Mouse (Mus musculus): ENCODE measurements around the gene Tcf12. TPM values are rescaled to one million over a fixed set of nuclear protein-coding genes. Genes with fewer than 3 reads are reported as not detected.

The Tcf12 gene
- total and polyA plus RNA-seq, 3 experiments, result 41.4 to 42.3 (median 41.7) TPM

DNA sequence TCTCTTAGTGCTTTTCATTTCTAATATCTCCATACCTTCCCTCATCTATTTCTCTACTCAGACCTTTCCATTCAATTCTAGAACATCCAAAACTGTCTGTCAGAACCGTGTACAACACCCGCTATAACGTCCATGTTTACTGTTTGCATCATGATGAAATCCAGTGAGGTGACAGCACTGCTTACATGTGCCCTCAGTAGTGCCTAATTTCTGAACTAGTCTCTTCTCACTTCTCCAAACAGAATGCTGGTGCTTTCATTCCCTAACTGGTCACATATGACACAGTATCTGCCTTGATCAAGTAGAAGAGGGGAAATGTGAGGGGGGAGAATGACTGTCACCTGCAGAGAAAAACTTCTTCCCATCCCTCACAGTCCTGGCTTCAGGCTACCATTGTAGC lies 58.5 kb downstream of the Tcf12 start:
- TF ChIP-seq IRF4 (IDR thresholded peaks at IDR 0.05; ENCODE audit: low read depth, low read length) (peak; percentile 74), USF1 (IDR thresholded peaks at IDR 0.05; ENCODE audit: low read depth, low read length) (no peak), BHLHE40 (IDR thresholded peaks at IDR 0.05; ENCODE audit: low read depth, low read length) (peak; percentile 63), CHD1 (IDR thresholded peaks at IDR 0.05; ENCODE audit: low read depth, low read length) (no peak), POLR2AphosphoS2 (IDR thresholded peaks at IDR 0.05; ENCODE audit: low read depth, low read length) (no peak), USF2 (conservative IDR thresholded peaks at IDR 0.05; ENCODE audit: low read depth, low read length) (no peak), ETS1 (conservative IDR thresholded peaks at IDR 0.05; ENCODE audit: low read depth, low read length) (peak; percentile 25; the same call in 1 of the 2 replicates), NRF1 (IDR thresholded peaks at IDR 0.05; ENCODE audit: low read depth, low read length) (no peak), EP300 (IDR thresholded peaks at IDR 0.05; ENCODE audit: low read length) (peak; percentile 71), JUN (IDR thresholded peaks at IDR 0.05; ENCODE audit: insufficient read depth, low read depth, low read length) (peak; percentile 42; the same call in 1 of the 2 replicates), MYC (IDR thresholded peaks at IDR 0.05; ENCODE audit: low read depth, low read length) (peak; percentile 59), JUND (conservative IDR thresholded peaks at IDR 0.05; ENCODE audit: low read depth, low read length) (peak; percentile 70), MXI1 (IDR thresholded peaks at IDR 0.05; ENCODE audit: low read depth, low read length) (0 out of 2 replicates have a peak, but pooled peaks have one; percentile 44), SMC3 (IDR thresholded peaks at IDR 0.05; ENCODE audit: low read depth, low read length) (peak; percentile 6; the same call in 1 of the 2 replicates), RCOR1 (conservative IDR thresholded peaks at IDR 0.05; ENCODE audit: low read depth, low read length) (0 out of 2 replicates have a peak, but pooled peaks have one; percentile 26), MAX (IDR thresholded peaks at IDR 0.05; ENCODE audit: low read length) (peak; percentile 63)
- H3K27ac ChIP-seq (ENCODE audit: insufficient read depth, low read depth), result no peak overlapping the region
- H3K27me3 ChIP-seq (replicated peaks), result no peaks in the 10 kb centered on the region
- no peak overlapping the region for H3K4me3 ChIP-seq (replicated peaks in 1 of 3; ENCODE audit: low read depth in 2 of 3, low read length in 2 of 3, poor library complexity in 1 of 3)
- dilution Hi-C loops (cut with MboI; ENCODE audit: extremely low pct_ligation_motif_present, extremely low pct_unique_long_range_greater_than_20kb, low sequenced_read_pairs), result no loop called here
- in situ Hi-C loops (cut with MboI; ENCODE audit: low pct_ligation_motif_present, low pct_unique_long_range_greater_than_20kb, low sequenced_read_pairs), result no loop called here
- no peak overlapping the region for H3K4me2 ChIP-seq (ENCODE audit: insufficient read depth, low read depth, poor library complexity, severe bottlenecking)
- peaks cover 3 to 18% of the 10 kb centered on the region in 2 experiments for H3K4me1 ChIP-seq (ENCODE audit: control insufficient read depth in 1 of 2, insufficient read depth in 2 of 2)
- DNase-seq (ENCODE audit: extremely low read depth), result peak; percentile 40
- H3K36me3 ChIP-seq (replicated peaks in 1 of 2; ENCODE audit: control insufficient read depth in 1 of 2, insufficient read depth in 1 of 2, low read length in 1 of 2), result no peaks in the 10 kb centered on the region
- peaks cover 5% of the 10 kb centered on the region; the same call in 1 of the 2 replicates for H3K79me2 ChIP-seq (replicated peaks; ENCODE audit: control insufficient read depth, extremely low read depth, insufficient read depth, poor library complexity, severe bottlenecking)
- H3K9ac ChIP-seq (ENCODE audit: insufficient read depth, low read depth), result no peak overlapping the region
- H3K9me3 ChIP-seq (replicated peaks; ENCODE audit: low read length), result no peaks in the 10 kb centered on the region

DNA sequence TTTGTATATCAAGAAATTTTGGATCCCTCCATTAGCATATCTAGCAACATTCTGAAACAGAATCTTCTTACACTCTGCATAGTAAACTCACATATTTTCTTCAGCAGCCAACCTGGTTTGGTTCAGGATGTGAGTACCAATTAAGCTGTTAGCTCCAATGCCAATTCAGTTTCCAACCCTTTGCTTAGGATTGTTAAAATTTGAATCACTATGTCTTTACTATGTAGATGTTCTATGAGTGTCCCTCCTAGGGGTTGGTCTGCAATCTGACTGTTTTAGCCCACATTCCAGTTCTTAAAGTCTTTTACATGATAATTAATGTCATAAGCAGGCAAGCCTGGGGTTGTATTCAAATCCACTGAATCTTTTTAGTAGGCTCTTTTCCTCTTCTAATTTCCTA lies 71.5 kb downstream of the Tcf12 start:
- H3K27ac ChIP-seq (ENCODE audit: insufficient read depth, low read depth), result no peak overlapping the region
- dilution Hi-C loops (cut with MboI; ENCODE audit: extremely low pct_ligation_motif_present, extremely low pct_unique_long_range_greater_than_20kb, low sequenced_read_pairs) (no loop called here), in situ Hi-C loops (cut with MboI; ENCODE audit: low pct_ligation_motif_present, low pct_unique_long_range_greater_than_20kb, low sequenced_read_pairs) (no loop called here)
- H3K4me2 ChIP-seq (ENCODE audit: insufficient read depth, low read depth, poor library complexity, severe bottlenecking), result no peak overlapping the region
- H3K79me2 ChIP-seq (replicated peaks; ENCODE audit: control insufficient read depth, extremely low read depth, insufficient read depth, poor library complexity, severe bottlenecking), result peaks cover 6% of the 10 kb centered on the region; the same call in 1 of the 2 replicates
- H3K27me3 ChIP-seq (replicated peaks), result no peaks in the 10 kb centered on the region
- TF ChIP-seq ZMIZ1 (IDR thresholded peaks at IDR 0.05; ENCODE audit: low read depth, low read length), result no peak
- no peak for TF ChIP-seq E2F4 (IDR thresholded peaks at IDR 0.05; ENCODE audit: insufficient replicate concordance, low read depth, low read length)
- no peak for TF ChIP-seq UBTF (IDR thresholded peaks at IDR 0.05; ENCODE audit: low read depth, low read length)
- no peak for TF ChIP-seq RCOR1 (conservative IDR thresholded peaks at IDR 0.05; ENCODE audit: low read depth, low read length)
- TF ChIP-seq ETS1 (conservative IDR thresholded peaks at IDR 0.05; ENCODE audit: low read depth, low read length), result no peak
- no peak for TF ChIP-seq JUND (conservative IDR thresholded peaks at IDR 0.05; ENCODE audit: low read depth, low read length)
- no peak for TF ChIP-seq MXI1 (IDR thresholded peaks at IDR 0.05; ENCODE audit: low read depth, low read length)
- TF ChIP-seq IRF4 (IDR thresholded peaks at IDR 0.05; ENCODE audit: low read depth, low read length), result no peak
- TF ChIP-seq CTCF (conservative IDR thresholded peaks at IDR 0.05 in 1 of 2, IDR thresholded peaks at IDR 0.05 in 1 of 2; ENCODE audit: low read depth in 2 of 2, low read length in 2 of 2), result no peak
- TF ChIP-seq POLR2A (IDR thresholded peaks at IDR 0.05; ENCODE audit: low read depth, low read length), result no peak
- TF ChIP-seq MYC (IDR thresholded peaks at IDR 0.05; ENCODE audit: low read depth, low read length), result no peak
- no peak overlapping the region for H3K9ac ChIP-seq (ENCODE audit: insufficient read depth, low read depth)
- no peak overlapping the region for H3K4me3 ChIP-seq (replicated peaks in 1 of 3; ENCODE audit: low read depth in 2 of 3, low read length in 2 of 3, poor library complexity in 1 of 3)
- no peaks in the 10 kb centered on the region for H3K36me3 ChIP-seq (replicated peaks in 1 of 2; ENCODE audit: control insufficient read depth in 1 of 2, insufficient read depth in 1 of 2, low read length in 1 of 2)
- H3K4me1 ChIP-seq (ENCODE audit: control insufficient read depth in 1 of 2, insufficient read depth in 2 of 2), result peaks cover 3 to 8% of the 10 kb centered on the region in 2 experiments; a peak in 3 of 4 replicates
- no peaks in the 10 kb centered on the region for H3K9me3 ChIP-seq (replicated peaks; ENCODE audit: low read length)
- DNase-seq (ENCODE audit: extremely low read depth), result no peak

All from CH12.LX (cell line).